Mouse (Mus musculus): Measurements from ENCODE around the gene Kcp. TPM values are rescaled to one million over a fixed set of nuclear protein-coding genes. Genes with fewer than 3 reads are reported as not detected.
A peak's percentile ranks its signal among the peaks of the same experiment; 100 is the strongest.

The Kcp gene
- polyA plus RNA-seq, 1 experiment from 2014 or later = 2.8 TPM

DNA sequence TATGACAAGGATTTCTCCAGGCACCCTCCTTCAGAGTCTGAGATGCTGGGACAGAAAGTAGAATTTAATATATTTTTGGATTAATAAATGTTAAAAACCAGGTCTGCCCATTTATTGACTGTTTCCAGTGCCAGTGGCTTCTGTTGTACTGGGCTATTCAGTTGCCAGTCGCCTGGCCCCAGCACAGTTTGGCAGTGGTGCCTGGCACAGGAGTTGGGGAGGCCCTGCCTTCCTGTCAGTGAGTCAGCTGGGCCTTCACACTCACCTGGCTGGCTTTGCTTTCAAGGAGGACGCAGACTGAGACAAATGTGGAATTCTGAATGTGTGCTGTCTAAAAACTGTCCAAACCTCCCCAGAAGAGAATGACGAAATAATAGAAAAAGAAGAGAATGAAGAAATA lies 29.5 kb upstream of the Kcp start:
- Histone ChIP-seq H3K4me3 (ENCODE audit: low read depth, low read length) (no peak overlapping the region), H3K27ac (ENCODE audit: low read length) (no peak overlapping the region), H3K27me3 (ENCODE audit: control insufficient read depth, insufficient read depth, low read depth, low read length) (no peaks in the 10 kb centered on the region), H3K9me3 (replicated peaks; ENCODE audit: control insufficient read depth, low read length) (no peaks in the 10 kb centered on the region), H3K4me1 (ENCODE audit: control insufficient read depth, low read depth, low read length) (no peaks in the 10 kb centered on the region), H3K9ac (ENCODE audit: low read depth, low read length) (no peak overlapping the region), H3K4me2 (ENCODE audit: low read depth, low read length) (no peak overlapping the region), H3K36me3 (ENCODE audit: control insufficient read depth, insufficient read depth) (peaks cover 6% of the 10 kb centered on the region; the same call in 1 of the 2 replicates)
- 75% methylated on average over 3 of the region's 3 CpGs for WGBS (ENCODE audit: insufficient replicate concordance)
- ATAC-seq (ENCODE audit: low read depth) = no peak

DNA sequence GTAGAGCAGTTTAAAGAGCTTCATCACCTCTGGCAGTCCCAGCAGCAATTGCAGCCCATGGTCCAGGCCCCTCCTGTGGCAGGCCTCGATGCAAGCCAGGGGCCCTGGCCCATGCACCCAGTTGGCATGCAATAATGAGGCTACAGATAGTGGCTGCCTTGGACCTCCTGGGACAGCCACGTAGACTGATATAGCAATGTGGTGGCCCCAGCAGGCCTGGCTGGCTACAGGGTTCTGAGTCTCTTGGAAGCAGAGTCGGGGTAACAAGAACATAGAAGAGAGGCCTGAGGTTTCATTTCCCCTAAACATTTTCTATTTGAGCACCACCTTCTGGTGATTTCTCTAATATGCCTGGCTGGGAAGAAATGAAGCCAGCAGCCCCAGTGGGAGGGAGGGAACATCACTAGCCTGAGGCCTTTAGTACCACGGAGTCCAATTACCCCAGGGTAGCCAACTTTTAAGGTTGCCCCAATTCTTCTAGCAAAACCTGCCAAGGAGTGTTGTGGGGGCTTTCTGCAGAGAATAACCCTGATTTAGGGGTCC lies 29.0 kb upstream of the Kcp start:
- no peak for ATAC-seq (ENCODE audit: low read depth)

DNA sequence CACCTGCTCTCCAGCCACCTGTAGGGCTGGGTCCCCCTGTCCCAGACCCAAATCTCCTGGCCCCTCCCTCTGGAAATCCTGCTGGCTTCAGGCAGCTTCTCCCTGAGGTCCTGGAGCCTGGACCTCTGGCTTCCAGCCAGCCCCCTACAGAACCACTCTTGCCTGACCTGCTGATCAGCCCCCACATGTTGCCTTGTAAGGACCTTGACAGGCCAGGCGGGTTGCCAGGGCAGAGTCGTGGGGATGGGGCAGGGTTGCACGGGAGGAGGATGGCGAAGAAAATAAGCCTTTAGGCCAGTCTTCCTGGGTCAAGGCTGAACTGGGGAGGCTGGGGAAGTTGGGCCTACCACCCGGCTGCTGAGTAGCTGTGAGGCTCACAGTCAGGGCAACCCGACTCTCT lies 27.6 kb upstream of the Kcp start:
- no peaks in the 10 kb centered on the region for H3K9me3 ChIP-seq (replicated peaks; ENCODE audit: control insufficient read depth, low read length)
- H3K4me2 ChIP-seq (ENCODE audit: low read depth, low read length) = no peak overlapping the region
- peaks cover 4% of the 10 kb centered on the region; the same call in 1 of the 2 replicates for H3K36me3 ChIP-seq (ENCODE audit: control insufficient read depth, insufficient read depth)
- no peaks in the 10 kb centered on the region; the same call in 1 of the 2 replicates for H3K27me3 ChIP-seq (ENCODE audit: control insufficient read depth, insufficient read depth, low read depth, low read length)
- ATAC-seq (ENCODE audit: low read depth) = no peak
- no peak overlapping the region for H3K27ac ChIP-seq (ENCODE audit: low read length)
- no peak overlapping the region for H3K4me3 ChIP-seq (ENCODE audit: low read depth, low read length)
- H3K4me1 ChIP-seq (ENCODE audit: control insufficient read depth, low read depth, low read length) = no peaks in the 10 kb centered on the region
- no peak overlapping the region for H3K9ac ChIP-seq (ENCODE audit: low read depth, low read length)
- WGBS (ENCODE audit: insufficient replicate concordance) = 59% methylated on average over 6 of the region's 6 CpGs

More for the DNA sequence above, 29.0 kb upstream of the Kcp start:
- no peak overlapping the region for H3K27ac ChIP-seq (ENCODE audit: low read length)
- no peak overlapping the region for H3K9ac ChIP-seq (ENCODE audit: low read depth, low read length)
- 61% methylated on average over 4 of the region's 4 CpGs for WGBS (ENCODE audit: insufficient replicate concordance)
- no peak overlapping the region for H3K4me3 ChIP-seq (ENCODE audit: low read depth, low read length)
- H3K4me2 ChIP-seq (ENCODE audit: low read depth, low read length) = no peak overlapping the region
- peaks cover 6% of the 10 kb centered on the region; the same call in 1 of the 2 replicates for H3K36me3 ChIP-seq (ENCODE audit: control insufficient read depth, insufficient read depth)
- no peaks in the 10 kb centered on the region for H3K9me3 ChIP-seq (replicated peaks; ENCODE audit: control insufficient read depth, low read length)
- no peaks in the 10 kb centered on the region for H3K4me1 ChIP-seq (ENCODE audit: control insufficient read depth, low read depth, low read length)
- H3K27me3 ChIP-seq (ENCODE audit: control insufficient read depth, insufficient read depth, low read depth, low read length) = no peaks in the 10 kb centered on the region

DNA sequence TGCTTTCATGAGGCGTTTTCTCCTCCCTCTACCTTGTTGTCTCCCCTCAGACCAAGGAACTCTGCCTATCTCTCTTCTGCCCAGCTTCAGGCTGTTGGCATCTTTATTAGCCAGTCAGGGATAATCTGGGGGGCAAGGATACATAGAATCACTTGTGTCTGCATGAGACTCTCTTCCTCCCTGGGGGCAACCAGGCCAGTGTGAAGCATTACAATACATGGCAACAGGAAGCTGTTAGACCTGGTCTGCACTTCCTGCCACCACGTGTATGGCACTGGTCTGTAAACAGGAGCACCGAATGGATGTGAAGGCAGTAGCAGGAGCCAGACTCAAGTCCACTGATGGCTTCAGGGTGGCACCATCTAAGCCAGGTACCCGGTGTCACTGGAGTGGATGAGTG lies 22.3 kb upstream of the Kcp start:
- Histone ChIP-seq H3K27me3 (ENCODE audit: control insufficient read depth, insufficient read depth, low read depth, low read length) (peaks cover 44% of the 10 kb centered on the region), H3K4me3 (ENCODE audit: low read depth, low read length) (no peak overlapping the region), H3K4me2 (ENCODE audit: low read depth, low read length) (peak overlapping the region; percentile 13; the same call in 1 of the 2 replicates), H3K9me3 (replicated peaks; ENCODE audit: control insufficient read depth, low read length) (no peaks in the 10 kb centered on the region), H3K36me3 (ENCODE audit: control insufficient read depth, insufficient read depth) (no peaks in the 10 kb centered on the region), H3K4me1 (ENCODE audit: control insufficient read depth, low read depth, low read length) (no peaks in the 10 kb centered on the region; the same call in none of the 2 replicates), H3K27ac (ENCODE audit: low read length) (no peak overlapping the region), H3K9ac (ENCODE audit: low read depth, low read length) (no peak overlapping the region)
- WGBS (ENCODE audit: insufficient replicate concordance) = 31% methylated on average over 4 of the region's 4 CpGs
- no peak for ATAC-seq (ENCODE audit: low read depth)

DNA sequence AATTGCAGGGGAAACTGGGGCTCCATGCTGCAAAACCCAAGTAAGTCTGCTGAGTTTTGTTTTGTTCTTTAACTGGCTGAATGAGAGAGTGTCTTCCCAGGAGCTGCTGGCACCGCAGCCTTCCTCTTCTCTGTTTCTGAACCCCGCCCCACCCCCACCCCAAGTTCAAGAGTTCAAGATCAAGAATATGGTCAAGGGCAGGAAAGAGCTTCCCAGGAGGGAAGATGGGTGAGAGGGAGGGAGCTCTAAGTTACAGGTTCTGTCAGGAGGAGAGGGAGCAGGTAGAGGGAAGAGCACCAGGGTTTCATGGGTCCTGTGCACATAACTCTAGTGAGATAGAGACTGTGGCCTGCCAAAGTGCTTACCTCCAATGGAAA lies 21.7 kb upstream of the Kcp start:
- Histone ChIP-seq H3K9ac (ENCODE audit: low read depth, low read length) (no peak overlapping the region), H3K4me1 (ENCODE audit: control insufficient read depth, low read depth, low read length) (no peaks in the 10 kb centered on the region; the same call in none of the 2 replicates), H3K9me3 (replicated peaks; ENCODE audit: control insufficient read depth, low read length) (no peaks in the 10 kb centered on the region), H3K36me3 (ENCODE audit: control insufficient read depth, insufficient read depth) (no peaks in the 10 kb centered on the region), H3K27ac (ENCODE audit: low read length) (no peak overlapping the region), H3K4me3 (ENCODE audit: low read depth, low read length) (no peak overlapping the region; the same call in 1 of the 2 replicates), H3K27me3 (ENCODE audit: control insufficient read depth, insufficient read depth, low read depth, low read length) (peaks cover 44% of the 10 kb centered on the region), H3K4me2 (ENCODE audit: low read depth, low read length) (no peak overlapping the region)
- 8% methylated on average over 2 of the region's 2 CpGs for WGBS (ENCODE audit: insufficient replicate concordance)
- ATAC-seq (ENCODE audit: low read depth) = no peak

DNA sequence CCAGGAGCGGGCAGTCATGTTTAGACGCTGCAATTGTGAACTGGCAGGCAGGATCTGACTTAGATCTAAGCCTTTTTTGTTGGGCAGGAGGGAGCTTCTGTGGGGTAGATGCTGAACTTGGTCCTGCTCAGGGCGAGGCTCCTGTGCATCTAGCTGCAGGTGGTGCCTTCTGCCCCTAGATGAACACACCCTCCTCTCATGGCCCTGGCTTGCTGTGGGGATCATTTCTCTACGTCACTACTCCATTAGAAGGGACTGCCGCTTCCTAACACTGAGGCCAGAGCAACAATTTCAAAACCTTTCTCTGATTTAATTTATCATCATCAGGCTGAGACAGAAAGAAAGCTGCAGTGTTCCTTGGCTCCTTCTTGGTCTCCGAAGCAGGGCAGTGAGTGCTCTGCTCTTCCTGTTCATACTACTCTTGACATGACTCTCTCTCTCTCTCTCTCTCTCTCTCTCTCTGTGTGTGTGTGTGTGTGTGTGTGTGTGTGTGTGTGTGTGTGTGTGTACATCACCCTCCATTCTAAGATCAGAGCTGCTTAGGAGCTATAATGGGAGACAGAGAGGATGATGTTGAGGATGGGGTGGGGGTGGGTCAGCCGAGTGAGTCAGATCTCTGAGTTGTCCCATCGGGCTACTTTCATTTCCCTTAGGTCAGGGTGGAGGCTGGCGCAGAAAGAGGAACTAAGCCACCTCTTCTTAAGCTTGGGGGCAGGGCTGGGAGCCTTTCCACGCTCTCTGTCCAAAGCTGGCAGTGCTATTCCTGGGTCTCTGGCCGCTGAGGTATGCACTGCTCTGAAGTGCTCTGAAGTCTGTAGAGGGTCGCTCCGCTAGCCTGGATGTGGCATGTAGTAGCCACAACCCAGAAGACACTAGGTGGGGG lies 21.1 kb upstream of the Kcp start:
- no peak overlapping the region for H3K4me2 ChIP-seq (ENCODE audit: low read depth, low read length)
- H3K27ac ChIP-seq (ENCODE audit: low read length) = 0 out of 2 replicates have a peak overlapping the region, but pooled peaks have one; percentile 26
- no peak overlapping the region for H3K9ac ChIP-seq (ENCODE audit: low read depth, low read length)
- no peaks in the 10 kb centered on the region for H3K9me3 ChIP-seq (replicated peaks; ENCODE audit: control insufficient read depth, low read length)
- 12% methylated on average over 13 of the region's 13 CpGs for WGBS (ENCODE audit: insufficient replicate concordance)
- ATAC-seq (ENCODE audit: low read depth) = 0 out of 2 replicates have a peak, but pooled peaks have one; percentile 28
- H3K27me3 ChIP-seq (ENCODE audit: control insufficient read depth, insufficient read depth, low read depth, low read length) = peaks cover 44% of the 10 kb centered on the region
- H3K4me3 ChIP-seq (ENCODE audit: low read depth, low read length) = peak overlapping the region; percentile 55; the same call in 1 of the 2 replicates
- H3K36me3 ChIP-seq (ENCODE audit: control insufficient read depth, insufficient read depth) = no peaks in the 10 kb centered on the region
- no peaks in the 10 kb centered on the region; the same call in none of the 2 replicates for H3K4me1 ChIP-seq (ENCODE audit: control insufficient read depth, low read depth, low read length)

DNA sequence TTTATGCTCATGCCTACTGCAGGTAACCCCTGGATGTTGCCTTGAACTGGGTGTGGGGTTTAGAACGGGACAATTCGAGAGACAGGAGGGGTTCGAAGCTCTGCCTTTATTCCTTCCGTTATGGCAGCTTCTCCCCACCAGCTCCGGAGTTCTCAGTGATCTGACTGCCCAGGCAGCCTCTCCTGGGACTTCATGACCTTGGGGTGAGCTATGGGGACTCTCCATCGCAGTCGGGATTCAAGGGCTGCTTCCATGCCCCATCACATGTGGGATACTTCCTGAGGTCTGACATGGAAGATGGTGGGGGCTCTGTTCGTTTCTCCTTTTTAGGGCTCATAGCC lies 20.4 kb upstream of the Kcp start:
- peaks cover 44% of the 10 kb centered on the region for H3K27me3 ChIP-seq (ENCODE audit: control insufficient read depth, insufficient read depth, low read depth, low read length)
- no peak for ATAC-seq (ENCODE audit: low read depth)

DNA sequence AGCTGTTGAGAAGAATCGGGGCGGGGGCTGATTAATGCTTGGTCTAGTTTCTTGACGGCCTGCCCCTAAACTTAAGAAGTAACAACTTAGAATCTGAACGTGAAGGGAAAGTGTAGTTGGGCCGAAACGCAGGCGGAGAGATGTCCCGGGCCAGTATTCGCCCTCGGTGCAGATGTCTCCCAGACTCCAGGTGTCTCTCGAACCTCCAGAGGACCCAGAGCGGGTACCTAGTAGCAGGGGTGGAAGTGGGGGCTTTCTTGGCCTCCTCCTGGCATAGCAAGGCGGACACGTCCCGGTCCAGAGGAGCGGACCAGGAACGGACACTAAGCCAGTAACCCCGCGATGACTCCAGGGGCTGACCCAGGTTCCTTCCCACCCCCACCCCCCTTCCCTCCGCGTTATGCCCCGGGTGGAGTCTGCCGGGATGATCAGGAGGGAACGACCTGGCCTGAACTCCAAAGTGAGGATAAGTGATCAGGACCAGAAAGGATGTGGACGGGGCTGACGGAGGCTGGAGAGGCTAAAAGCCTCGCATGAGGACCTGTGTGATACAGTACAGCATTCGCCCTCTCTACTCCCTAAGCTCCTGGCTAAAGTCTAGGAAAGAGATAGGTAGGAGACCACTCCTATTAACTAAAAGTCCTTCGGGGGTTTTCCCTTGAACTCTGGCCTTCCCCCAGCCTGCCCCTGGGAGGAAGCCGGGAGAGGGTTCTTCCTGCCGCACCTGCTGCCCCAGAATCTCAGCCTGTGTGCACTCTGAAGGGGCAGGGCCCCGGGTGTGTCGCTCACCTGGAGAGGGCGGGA lies 19.8 kb upstream of the Kcp start:
- 3% methylated on average over 34 of the region's 34 CpGs for WGBS (ENCODE audit: insufficient replicate concordance)
- no peak for ATAC-seq (ENCODE audit: low read depth)

More for the DNA sequence above, 20.4 kb upstream of the Kcp start:
- Histone ChIP-seq H3K4me2 (ENCODE audit: low read depth, low read length) (peak overlapping the region; percentile 11; the same call in 1 of the 2 replicates), H3K36me3 (ENCODE audit: control insufficient read depth, insufficient read depth) (no peaks in the 10 kb centered on the region), H3K27ac (ENCODE audit: low read length) (no peak overlapping the region; the same call in 1 of the 2 replicates), H3K4me1 (ENCODE audit: control insufficient read depth, low read depth, low read length) (no peaks in the 10 kb centered on the region; the same call in none of the 2 replicates), H3K9ac (ENCODE audit: low read depth, low read length) (no peak overlapping the region; the same call in 1 of the 2 replicates), H3K9me3 (replicated peaks; ENCODE audit: control insufficient read depth, low read length) (no peaks in the 10 kb centered on the region), H3K4me3 (ENCODE audit: low read depth, low read length) (peak overlapping the region; percentile 55)
- WGBS (ENCODE audit: insufficient replicate concordance) = 11% methylated on average over 8 of the region's 8 CpGs

More for the DNA sequence above, 19.8 kb upstream of the Kcp start:
- Histone ChIP-seq H3K4me1 (ENCODE audit: control insufficient read depth, low read depth, low read length) (no peaks in the 10 kb centered on the region; the same call in none of the 2 replicates), H3K9ac (ENCODE audit: low read depth, low read length) (peak overlapping the region; percentile 18), H3K27ac (ENCODE audit: low read length) (no peak overlapping the region; the same call in 1 of the 2 replicates), H3K4me2 (ENCODE audit: low read depth, low read length) (peak overlapping the region; percentile 74; the same call in 1 of the 2 replicates), H3K27me3 (ENCODE audit: control insufficient read depth, insufficient read depth, low read depth, low read length) (peaks cover 44% of the 10 kb centered on the region), H3K4me3 (ENCODE audit: low read depth, low read length) (peak overlapping the region; percentile 55), H3K36me3 (ENCODE audit: control insufficient read depth, insufficient read depth) (no peaks in the 10 kb centered on the region), H3K9me3 (replicated peaks; ENCODE audit: control insufficient read depth, low read length) (no peaks in the 10 kb centered on the region)

Data from liver, embryonic 16.5 days (tissue).